Mouse (Mus musculus) heart, postnatal 36 days (tissue): ENCODE results near the gene Cyb5r1. TPM values are rescaled to one million over a fixed set of nuclear protein-coding genes. Genes with fewer than 3 reads are reported as not detected.

Source experiments
- DNase-seq, 2 experiments: peaks; one replicate each; pipeline ENCODE4 v3.0.0; 2021 to 2022
- intact Hi-C: fragments of 180-260 bp; cut with DNase I; formaldehyde crosslinking; loops from one replicate; pipeline ENCODE4 v1.15.1; 2025
- total RNA-seq, 2 experiments: library from RNA; stranded (reverse); gene quantifications; 2 replicates each; pipeline ENCODE4 v1.2.3; 2021

Cyb5r1 gene
- 10 to 100 TPM; 26.1 to 27.0 TPM for total RNA-seq

DNA sequence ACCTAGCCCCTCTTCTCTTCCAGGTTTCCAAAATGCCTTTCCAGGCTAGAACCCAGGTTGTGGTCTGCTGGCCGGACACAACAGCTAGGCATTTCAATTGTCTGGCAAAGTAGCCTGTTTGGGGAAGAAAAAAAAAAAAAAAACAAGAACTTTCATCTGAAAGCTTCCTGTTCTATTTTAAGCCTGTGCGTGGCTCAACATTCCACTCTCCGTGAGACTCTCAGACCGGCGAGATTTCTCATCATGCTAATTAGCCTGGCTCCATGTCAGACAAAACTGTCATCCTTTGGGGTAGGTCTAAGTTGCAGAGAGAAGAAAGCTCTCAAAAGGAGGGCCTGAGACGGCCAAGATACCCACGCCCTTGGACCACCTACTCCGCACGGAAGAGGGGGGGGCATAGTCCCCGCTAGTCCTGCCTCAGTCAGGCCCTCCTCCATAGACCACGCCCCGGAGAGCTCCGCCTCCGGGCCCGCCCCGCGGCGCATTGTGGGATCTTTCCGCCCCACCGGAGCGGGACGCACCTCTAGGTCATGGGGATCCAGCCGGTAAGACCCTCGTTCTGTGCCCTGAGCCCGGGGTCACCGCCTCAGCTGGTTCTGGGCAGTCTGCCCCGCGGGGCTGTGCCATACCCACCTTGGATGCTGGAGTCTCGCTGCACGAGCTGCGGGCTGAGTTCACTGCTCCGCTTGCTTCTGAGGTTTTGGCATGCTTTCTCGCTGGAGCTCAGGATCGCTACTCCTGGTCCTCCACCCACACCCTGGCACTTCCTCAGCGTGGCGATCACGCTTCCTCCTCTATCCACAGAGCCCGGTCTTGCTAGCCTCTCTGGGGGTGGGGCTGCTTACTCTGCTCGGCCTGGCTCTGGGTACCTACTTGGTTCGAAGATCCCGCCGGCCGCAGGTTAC is at the start of gene Cyb5r1:
TSS of gene Cyb5r1 (plus strand) at position 51 of the 905 bp plus-strand sequence.
- intact Hi-C loops, result no loop called here
- peak; percentile 81 to 84 for DNase-seq

DNA sequence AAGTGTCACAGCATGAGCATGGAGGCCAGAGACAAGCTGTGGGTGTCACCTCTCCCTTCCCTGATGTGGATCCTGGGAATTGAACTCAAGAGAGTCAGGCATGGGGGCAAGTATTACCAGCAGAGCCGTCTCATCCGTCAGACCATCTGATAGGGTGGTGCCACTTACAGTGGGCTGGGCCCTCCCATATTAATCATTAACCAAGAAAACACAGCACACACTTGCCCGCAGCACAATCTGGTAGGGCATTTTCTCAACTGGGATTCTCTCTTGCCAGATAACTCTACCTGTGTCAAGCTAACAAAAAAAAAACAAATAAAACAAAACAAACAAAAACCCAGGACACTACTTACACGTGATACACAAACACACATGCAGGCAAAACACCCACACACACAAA is 47.9 kb upstream of the Cyb5r1 start:
- intact Hi-C loops, result loop anchor here (10.0 kb wide), 1 partner anchor 733 kb away; no protein-coding TSS in a partner anchor
- DNase-seq, result no peak

- intact Hi-C loops, result loop anchor here (5.0 kb wide), 1 partner anchor 202 kb away; the partner anchor contains the start of gene Kdm5b
These were observed 44.7 kb upstream of the Cyb5r1 start for GRCm38 (mm10) chr1:134360656-134361055.

DNA sequence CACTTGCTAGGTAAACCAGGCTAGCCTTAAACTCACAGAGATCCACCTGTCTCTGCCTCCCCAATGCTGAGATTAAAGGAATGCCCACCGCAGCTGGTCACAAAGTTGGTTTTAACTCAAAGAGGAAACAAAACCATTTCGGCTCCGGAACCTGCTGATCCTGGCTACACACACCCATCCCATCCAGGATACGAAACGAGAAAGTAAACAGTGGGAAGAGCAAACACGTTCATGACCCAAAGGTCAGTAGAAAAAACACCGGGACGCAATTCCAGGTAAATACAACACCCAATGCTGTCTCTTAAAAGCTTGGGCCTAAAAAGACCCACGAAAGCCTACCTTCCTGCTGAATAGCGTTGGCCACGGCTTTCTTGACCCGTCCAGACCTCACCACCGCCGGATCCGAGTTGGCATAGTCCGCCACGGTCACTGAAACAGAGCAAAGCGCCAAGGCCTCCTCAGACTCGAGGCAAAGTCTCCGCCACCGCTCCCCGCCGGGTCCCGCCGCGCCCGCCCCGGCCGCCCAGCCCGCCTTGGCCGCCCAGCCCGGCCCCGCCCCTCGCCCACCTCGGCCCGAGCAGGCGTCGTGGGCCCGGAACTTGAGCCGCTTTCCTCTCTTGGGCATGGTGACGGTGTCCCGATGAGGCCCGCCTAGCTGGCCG is 44.0 kb upstream of the Cyb5r1 start:
- intact Hi-C loops, result loop anchor here (5.0 kb wide), 1 partner anchor 201 kb away; the partner anchor contains the start of gene Kdm5b
- no peak for DNase-seq

More at GRCm38 (mm10) chr1:134360656-134361055, 44.7 kb upstream of the Cyb5r1 start:
- DNase-seq, result no peak

- intact Hi-C loops, result loop anchor here (1.0 to 5.0 kb wide), 3 partner anchors 53 to 200 kb away; partner anchors contain the start of genes Adipor1, Kdm5b and Klhl12
These were observed 43.5 kb upstream of the Cyb5r1 start, which contains the start of gene Tmem183a for GRCm38 (mm10) chr1:134361857-134362212. Tmem183a (minus strand) TSS chr1:134361979.

DNA sequence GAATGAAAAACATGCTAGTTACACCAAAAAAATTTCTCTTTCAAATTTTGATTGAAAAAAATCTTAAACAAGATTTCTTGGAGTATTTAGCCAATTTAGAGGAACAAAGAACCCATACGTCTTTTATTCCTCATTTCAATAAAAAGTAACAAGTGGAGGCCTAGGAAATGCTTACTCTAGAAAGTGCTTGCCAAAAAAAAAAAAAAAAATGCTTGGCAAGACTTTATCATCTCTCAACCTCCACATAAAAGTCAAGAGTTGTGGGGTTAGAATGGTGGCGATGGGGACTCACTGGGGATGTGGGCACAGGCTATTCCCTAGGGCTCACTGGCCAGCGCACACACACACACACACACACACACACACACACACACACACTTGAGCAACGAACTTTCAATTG is 42.2 kb upstream of the Cyb5r1 start:
- DNase-seq, result no peak
- intact Hi-C loops, result loop anchor here (2.0 to 5.0 kb wide), 2 partner anchors 52 to 199 kb away; partner anchors contain the start of genes Adipor1 and Kdm5b

More at GRCm38 (mm10) chr1:134361857-134362212, 43.5 kb upstream of the Cyb5r1 start, which contains the start of gene Tmem183a:
- DNase-seq, result peak; percentile 97 to 98

GRCm38 (mm10) chr1:134365491-134365890 is 39.9 kb upstream of the Cyb5r1 start:
- no peak for DNase-seq
- intact Hi-C loops, result no loop called here

GRCm38 (mm10) chr1:134368777-134369337 is 36.5 kb upstream of the Cyb5r1 start:
- peak; percentile 47 to 77 for DNase-seq
- intact Hi-C loops, result loop anchor here (2.0 kb wide), 1 partner anchor 236 kb away; no protein-coding TSS in a partner anchor

- DNase-seq, result no peak
- intact Hi-C loops, result no loop called here
These were observed 31.2 kb upstream of the Cyb5r1 start for GRCm38 (mm10) chr1:134374124-134374523.

GRCm38 (mm10) chr1:134381051-134381450 is 24.3 kb upstream of the Cyb5r1 start:
- intact Hi-C loops, result loop anchor here (5.0 kb wide), 1 partner anchor 36 kb away; the partner anchor contains the start of gene Adipor1
- no peak for DNase-seq

DNA sequence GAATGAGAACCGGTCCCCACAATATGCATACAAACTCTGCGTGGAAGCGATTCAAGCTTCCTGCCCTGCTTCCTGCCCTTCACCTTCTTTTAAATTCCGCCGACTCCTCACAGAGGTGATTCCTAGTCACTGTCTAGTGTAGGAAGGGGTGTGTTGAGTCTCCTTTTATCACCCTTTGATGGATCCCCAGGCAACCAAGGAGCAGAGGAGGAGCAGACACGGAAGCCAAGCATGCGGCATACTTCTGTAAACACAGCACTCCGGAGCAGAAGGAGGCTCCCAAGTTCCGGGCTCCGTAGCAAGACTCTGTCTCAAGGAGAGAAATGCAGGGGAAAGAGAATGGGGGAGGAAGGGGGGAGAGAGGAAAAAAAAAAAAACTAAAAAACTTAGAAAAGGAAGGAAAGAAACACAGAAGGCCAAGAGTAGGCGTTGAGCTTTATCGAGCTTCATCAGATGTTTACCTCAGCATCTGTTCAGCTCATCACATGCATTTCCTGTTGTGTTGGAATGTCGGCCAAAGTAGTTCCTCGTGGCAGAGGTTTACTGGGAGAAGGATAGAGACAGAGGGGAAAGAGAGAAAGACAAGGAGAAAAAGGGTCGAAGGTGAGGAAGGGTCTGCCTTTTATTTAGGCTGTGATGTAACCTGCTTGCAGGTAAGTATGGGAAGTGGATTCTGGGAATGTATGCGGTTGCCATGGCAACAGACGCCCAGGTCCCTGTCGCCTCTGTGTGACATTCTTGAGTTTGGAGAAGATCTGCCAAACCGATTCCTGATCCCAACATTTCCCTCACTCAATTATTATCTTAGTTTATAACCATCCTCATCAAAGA is 23.3 kb upstream of the Cyb5r1 start:
- intact Hi-C loops, result loop anchor here (5.0 kb wide), 1 partner anchor 35 kb away; the partner anchor contains the start of gene Adipor1
- peak in 1 of 2 experiments; percentile 11 for DNase-seq

DNA sequence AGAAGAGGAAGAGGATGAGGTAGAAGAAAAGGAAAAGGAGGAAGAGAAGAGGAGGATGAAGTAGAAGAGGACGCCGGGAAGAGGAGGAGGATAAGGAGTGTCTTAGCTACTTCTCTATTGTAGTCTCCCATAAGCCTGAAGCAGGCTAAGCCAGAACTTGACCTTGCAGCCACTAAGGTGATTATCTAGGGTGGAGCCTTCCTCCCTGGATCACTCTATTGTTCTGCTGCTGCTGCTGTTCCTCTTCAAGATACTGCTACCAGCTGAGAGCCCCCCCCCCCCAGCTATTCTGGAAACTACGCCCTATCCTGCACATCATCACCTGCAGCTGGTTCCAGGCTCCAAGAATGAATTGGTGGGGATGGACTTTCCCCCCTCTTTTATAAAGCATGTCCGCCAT is 20.8 kb upstream of the Cyb5r1 start:
- intact Hi-C loops, result loop anchor here (5.0 kb wide), 1 partner anchor 33 kb away; the partner anchor contains the start of gene Adipor1
- no peak for DNase-seq

DNA sequence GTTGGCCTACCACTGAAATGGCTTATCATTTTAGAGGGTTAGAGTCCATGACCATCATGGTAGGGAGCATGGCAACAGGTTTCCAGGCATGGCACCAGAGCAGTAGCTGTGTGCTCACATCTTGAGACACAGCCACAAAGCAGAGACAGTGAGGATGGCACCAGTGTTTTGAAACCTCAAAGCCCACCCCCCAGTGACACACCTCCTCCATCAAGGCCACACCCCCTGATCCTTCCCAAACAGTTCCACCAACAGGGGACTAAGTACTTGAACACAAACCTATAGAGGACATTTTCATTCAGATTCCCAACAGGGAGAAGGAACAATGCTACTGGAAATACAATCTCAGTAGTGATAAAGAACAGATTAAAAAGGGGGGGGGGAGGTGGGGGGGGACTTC is 20.2 kb upstream of the Cyb5r1 start:
- DNase-seq, result no peak
- intact Hi-C loops, result no loop called here

DNA sequence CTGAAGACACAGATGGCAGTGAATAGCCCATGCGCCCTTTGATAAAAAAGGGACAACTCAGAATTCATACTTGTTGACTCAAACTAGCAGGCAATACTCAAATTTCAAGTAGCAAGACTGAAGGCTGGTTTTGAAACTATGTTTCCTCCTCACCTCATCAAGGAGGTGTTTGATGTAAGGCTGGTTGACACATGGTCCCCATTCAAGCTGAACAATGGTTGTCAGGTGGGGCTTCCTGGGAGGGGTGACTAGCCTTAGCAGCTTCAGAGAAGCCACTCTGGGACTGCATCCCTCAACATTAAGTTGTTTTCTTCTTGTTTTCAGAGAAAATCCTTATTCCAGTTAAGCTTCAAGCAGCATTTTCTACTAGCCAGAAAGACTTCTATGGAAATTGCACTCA is 19.7 kb upstream of the Cyb5r1 start, which contains the start of gene 4933406M09Rik:
TSS of gene 4933406M09Rik (plus strand) at position 275 of the 400 bp plus-strand sequence.
- intact Hi-C loops, result no loop called here

DNA sequence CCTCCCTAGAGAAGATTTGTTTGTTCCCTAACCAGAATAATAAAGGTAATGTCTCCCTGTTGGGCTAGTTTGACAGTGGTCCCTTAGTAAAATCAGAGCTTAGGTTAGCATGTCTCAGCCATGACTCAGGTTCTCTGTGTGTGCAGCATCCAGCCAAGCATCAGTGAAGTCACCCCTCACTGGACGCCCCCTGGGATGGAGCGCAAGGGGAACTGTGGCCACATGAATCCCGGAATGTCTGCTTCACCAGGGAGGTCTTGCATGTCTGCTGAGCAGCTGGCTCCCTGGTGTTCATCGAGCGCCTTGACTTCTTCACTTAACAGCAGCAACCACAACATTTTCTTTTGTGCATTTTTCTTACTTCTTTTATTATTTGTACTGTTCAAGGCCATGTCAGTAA is 11.5 kb upstream of the Cyb5r1 start:
- DNase-seq, result no peak
- intact Hi-C loops, result no loop called here

More for the DNA sequence above, 19.7 kb upstream of the Cyb5r1 start, which contains the start of gene 4933406M09Rik:
- no peak for DNase-seq

GRCm38 (mm10) chr1:134398210-134398609 is 7.1 kb upstream of the Cyb5r1 start:
- intact Hi-C loops, result no loop called here
- no peak for DNase-seq

DNA sequence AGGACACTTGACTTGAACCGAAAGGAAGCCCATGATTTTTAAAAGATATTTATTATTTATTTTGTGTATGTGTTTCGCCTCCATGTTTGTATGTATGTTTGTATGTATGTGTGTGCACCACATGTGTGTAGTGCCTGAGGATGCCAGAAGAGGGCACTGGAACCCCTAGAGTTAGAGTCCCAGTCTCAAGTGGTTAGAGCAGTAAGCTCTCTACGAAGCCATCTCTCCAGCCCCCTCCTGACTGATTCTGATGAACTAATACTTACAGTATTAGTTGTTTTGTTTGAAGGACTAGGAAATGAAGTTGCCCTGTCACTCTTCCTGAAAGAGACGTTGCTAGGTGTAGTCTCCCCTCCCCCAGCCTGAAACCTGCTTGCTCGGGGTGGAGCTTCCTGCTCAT is 5.6 kb upstream of the Cyb5r1 start:
- DNase-seq, result no peak
- intact Hi-C loops, result no loop called here

GRCm38 (mm10) chr1:134406414-134406771 is 1.0 kb downstream of the Cyb5r1 start:
- intact Hi-C loops, result no loop called here
- no peak for DNase-seq

DNA sequence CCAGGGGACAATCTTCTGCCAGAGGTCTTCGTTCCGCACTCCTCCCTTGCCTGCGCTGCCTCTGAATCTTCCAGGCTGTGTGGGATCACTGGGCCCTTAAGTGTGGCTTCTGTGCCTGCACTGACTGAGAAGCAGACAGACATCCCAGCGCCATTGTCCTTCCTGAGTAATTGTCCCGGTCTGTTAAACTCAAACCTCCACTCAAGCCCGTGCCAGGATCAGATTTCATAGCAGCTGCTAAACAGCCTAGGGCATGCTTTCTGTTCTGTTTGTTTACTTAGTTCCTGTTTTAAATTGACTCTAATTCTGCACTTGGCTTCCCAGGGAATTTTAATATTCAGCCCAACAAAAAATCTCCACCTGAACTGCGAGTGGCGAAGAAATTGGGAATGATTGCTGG is 2.7 kb downstream of the Cyb5r1 start:
- intact Hi-C loops, result no loop called here
- no peak for DNase-seq
